Mouse (Mus musculus): ENCODE data around the gene Srrd. TPM values are rescaled to one million over a fixed set of nuclear protein-coding genes. Genes with fewer than 3 reads are reported as not detected.

The Srrd gene
- polyA plus RNA-seq, 1 experiment from 2014 or later = 21.9 TPM

DNA sequence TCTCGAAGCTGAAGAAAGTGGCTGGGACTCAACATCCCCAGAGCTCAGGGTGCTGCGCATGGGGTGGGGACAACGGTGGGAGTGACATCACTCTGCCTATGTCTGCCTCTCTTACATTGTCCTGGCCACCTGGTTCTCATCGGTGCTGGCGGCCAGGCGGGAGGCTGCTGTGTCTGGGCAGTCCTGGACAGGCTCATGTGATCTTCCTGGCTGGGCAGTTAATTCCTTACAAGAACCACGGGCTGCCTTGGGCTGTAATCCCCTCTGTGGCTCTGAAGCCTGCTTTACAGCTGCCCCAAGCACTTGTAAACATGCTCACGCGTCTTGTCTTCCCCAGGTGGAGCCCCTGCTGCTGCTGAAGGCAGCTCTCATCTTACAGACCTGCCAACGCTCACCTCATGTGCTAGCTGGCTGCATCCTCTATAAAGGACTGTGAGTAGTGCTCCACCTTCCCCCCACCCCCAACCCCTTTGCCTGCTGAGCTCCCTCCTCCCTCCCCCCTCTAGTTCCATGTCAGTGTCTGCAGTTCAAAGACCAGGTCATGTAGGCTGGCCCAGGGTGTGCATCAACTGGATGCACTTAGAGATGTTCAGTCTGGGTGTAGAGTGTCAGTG, 21.5 kb upstream of the Srrd start:
- 75% methylated on average over 10 of the region's 10 CpGs for WGBS
- no peak for DNase-seq (ENCODE audit: low spot score)
- no peak for ATAC-seq
- no peak overlapping the region for H3K9ac ChIP-seq (replicated peaks; ENCODE audit: low read depth)
- no peak overlapping the region for H3K4me2 ChIP-seq (replicated peaks; ENCODE audit: low read depth, low read length)
- peaks cover 11% of the 10 kb centered on the region for H3K36me3 ChIP-seq (ENCODE audit: insufficient read depth, low read length)
- H3K4me1 ChIP-seq (ENCODE audit: insufficient read depth, low read depth, low read length) = no peaks in the 10 kb centered on the region
- H3K27me3 ChIP-seq (replicated peaks; ENCODE audit: insufficient read depth, low read length) = no peaks in the 10 kb centered on the region
- no peak overlapping the region for H3K27ac ChIP-seq (ENCODE audit: low read length)
- H3K4me3 ChIP-seq (ENCODE audit: low read depth, low read length) = no peak overlapping the region
- no peaks in the 10 kb centered on the region for H3K9me3 ChIP-seq (ENCODE audit: low read length)
- TF ChIP-seq CTCF (IDR thresholded peaks at IDR 0.05) (no peak), EP300 (IDR thresholded peaks at IDR 0.05) (no peak)

DNA sequence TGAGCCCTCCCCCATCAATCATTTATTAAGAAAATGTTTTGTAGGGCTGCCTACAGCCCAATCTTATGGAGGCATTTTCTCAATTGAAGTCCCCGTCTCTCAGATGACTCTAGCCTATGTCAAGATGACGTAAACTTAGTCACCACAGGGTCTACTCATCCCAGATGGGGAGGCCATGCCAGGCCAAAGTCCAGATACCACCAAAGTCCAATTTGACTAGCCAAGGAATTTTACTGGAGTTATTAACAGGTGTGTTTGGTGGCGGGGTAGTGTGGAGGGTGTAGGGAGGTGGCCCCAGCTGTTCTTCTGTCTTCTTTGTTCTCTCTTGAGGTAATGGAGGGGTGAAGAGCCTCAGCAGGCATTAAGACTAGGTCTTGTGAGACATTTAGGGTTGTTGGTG, 17.2 kb upstream of the Srrd start:
- no peak for TF ChIP-seq EP300 (IDR thresholded peaks at IDR 0.05)
- TF ChIP-seq CTCF (IDR thresholded peaks at IDR 0.05) = no peak
- 96% methylated on average over 3 of the region's 3 CpGs for WGBS
- peaks cover 9% of the 10 kb centered on the region for H3K36me3 ChIP-seq (ENCODE audit: insufficient read depth, low read length)

DNA sequence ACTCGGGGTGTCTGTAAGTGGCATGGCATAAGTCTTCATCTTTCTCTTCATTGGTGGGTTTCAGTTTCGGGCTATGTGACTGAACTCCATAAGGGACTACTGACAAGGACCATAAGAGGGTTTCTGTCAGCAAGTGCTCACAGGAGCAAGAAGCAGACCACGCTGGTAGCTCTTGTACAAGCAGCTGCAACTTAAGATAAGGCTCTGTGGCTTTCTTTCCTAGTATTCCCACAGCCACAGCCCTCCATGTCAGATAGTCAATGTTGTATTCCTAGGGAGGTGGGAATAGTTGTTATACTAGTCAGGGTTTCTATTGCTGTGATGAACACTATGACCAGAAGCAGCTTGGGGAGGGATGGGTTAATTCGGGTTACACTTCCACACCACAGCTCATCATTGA, 16.7 kb upstream of the Srrd start:
- ATAC-seq (no peak), DNase-seq (ENCODE audit: low spot score) (no peak)
- H3K4me2 ChIP-seq (replicated peaks; ENCODE audit: low read depth, low read length) = no peak overlapping the region
- WGBS = 86% methylated on average over 4 of the region's 4 CpGs
- H3K27ac ChIP-seq (ENCODE audit: low read length) = no peak overlapping the region
- no peaks in the 10 kb centered on the region for H3K4me1 ChIP-seq (ENCODE audit: insufficient read depth, low read depth, low read length)
- peaks cover 10% of the 10 kb centered on the region for H3K36me3 ChIP-seq (ENCODE audit: insufficient read depth, low read length)
- TF ChIP-seq EP300 (IDR thresholded peaks at IDR 0.05) (no peak), CTCF (IDR thresholded peaks at IDR 0.05) (no peak)
- no peak overlapping the region for H3K4me3 ChIP-seq (ENCODE audit: low read depth, low read length)
- no peaks in the 10 kb centered on the region for H3K9me3 ChIP-seq (ENCODE audit: low read length)
- no peak overlapping the region for H3K9ac ChIP-seq (replicated peaks; ENCODE audit: low read depth)
- H3K27me3 ChIP-seq (replicated peaks; ENCODE audit: insufficient read depth, low read length) = no peaks in the 10 kb centered on the region

More for the DNA sequence above, 17.2 kb upstream of the Srrd start:
- no peak overlapping the region for H3K27ac ChIP-seq (ENCODE audit: low read length)
- no peak for ATAC-seq
- no peak overlapping the region for H3K9ac ChIP-seq (replicated peaks; ENCODE audit: low read depth)
- no peak for DNase-seq (ENCODE audit: low spot score)
- no peak overlapping the region for H3K4me3 ChIP-seq (ENCODE audit: low read depth, low read length)
- no peaks in the 10 kb centered on the region for H3K9me3 ChIP-seq (ENCODE audit: low read length)
- no peaks in the 10 kb centered on the region for H3K27me3 ChIP-seq (replicated peaks; ENCODE audit: insufficient read depth, low read length)
- H3K4me2 ChIP-seq (replicated peaks; ENCODE audit: low read depth, low read length) = no peak overlapping the region
- no peaks in the 10 kb centered on the region for H3K4me1 ChIP-seq (ENCODE audit: insufficient read depth, low read depth, low read length)

DNA sequence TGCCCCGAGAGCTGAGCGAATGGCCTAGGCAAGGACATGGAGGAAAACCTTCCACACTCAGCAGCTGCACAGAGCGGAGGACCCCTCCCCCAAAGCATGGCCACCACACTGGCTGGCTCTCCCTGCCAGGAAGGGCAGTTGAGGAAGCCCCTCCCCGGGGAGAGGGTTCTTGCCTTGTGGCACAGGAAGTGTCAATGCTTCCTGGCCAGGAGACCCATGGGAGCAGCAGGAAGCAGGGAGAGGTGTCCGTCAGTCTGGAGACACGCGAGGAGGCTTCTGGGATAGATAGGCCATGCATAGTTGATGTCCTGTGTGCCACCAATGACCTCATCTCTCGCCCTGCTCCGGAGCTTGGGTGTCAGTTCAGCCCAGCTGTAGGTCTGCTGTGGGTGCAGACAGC, 13.5 kb upstream of the Srrd start:
- DNase-seq (ENCODE audit: low spot score) (peak; percentile 5), ATAC-seq (peak; percentile 59)
- Histone ChIP-seq H3K27ac (ENCODE audit: low read length) (no peak overlapping the region), H3K4me1 (ENCODE audit: insufficient read depth, low read depth, low read length) (no peaks in the 10 kb centered on the region), H3K27me3 (replicated peaks; ENCODE audit: insufficient read depth, low read length) (no peaks in the 10 kb centered on the region), H3K9ac (replicated peaks; ENCODE audit: low read depth) (no peak overlapping the region), H3K4me2 (replicated peaks; ENCODE audit: low read depth, low read length) (no peak overlapping the region), H3K4me3 (ENCODE audit: low read depth, low read length) (no peak overlapping the region), H3K9me3 (ENCODE audit: low read length) (no peaks in the 10 kb centered on the region), H3K36me3 (ENCODE audit: insufficient read depth, low read length) (peaks cover 18% of the 10 kb centered on the region)
- 81% methylated on average over 9 of the region's 9 CpGs for WGBS
- TF ChIP-seq CTCF (IDR thresholded peaks at IDR 0.05) = no peak
- no peak for TF ChIP-seq EP300 (IDR thresholded peaks at IDR 0.05)

DNA sequence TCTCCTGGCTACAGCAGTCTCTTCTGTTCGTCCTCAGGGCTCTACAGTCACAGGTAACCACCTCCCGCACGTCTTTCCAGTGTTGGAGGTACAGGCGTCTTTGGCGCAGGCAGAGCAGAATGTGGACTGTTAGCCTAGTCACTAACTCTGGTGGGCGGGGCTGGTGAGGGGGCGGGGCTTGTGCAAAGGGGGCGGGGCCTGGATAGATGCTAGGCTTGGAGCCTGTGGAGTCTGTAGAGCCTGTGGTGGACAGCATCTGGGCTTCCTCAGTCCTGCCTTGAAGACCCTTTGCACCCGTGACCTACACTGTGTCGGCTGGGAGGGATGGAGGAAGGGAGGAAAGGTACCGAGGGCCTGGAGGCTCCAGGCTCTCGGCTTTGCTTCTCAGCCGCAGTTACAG, 13.1 kb upstream of the Srrd start, which contains the start of gene Gm6583:
Gene Gm6583, minus strand, starts transcription at position 124 of the 400 bp plus-strand sequence.
- DNase-seq (ENCODE audit: low spot score) = no peak
- Histone ChIP-seq H3K4me3 (ENCODE audit: low read depth, low read length) (no peak within 1 kb of the TSS), H3K27ac (ENCODE audit: low read length) (no peak within 1 kb of the TSS), H3K4me1 (ENCODE audit: insufficient read depth, low read depth, low read length) (no peaks in the 10 kb centered on the region), H3K9ac (replicated peaks; ENCODE audit: low read depth) (no peak within 1 kb of the TSS), H3K4me2 (replicated peaks; ENCODE audit: low read depth, low read length) (no peak within 1 kb of the TSS), H3K27me3 (replicated peaks; ENCODE audit: insufficient read depth, low read length) (no peaks in the 10 kb centered on the region), H3K9me3 (ENCODE audit: low read length) (no peaks in the 10 kb centered on the region), H3K36me3 (ENCODE audit: insufficient read depth, low read length) (peaks cover 18% of the 10 kb centered on the region)
- no peak for TF ChIP-seq CTCF (IDR thresholded peaks at IDR 0.05)
- no peak for TF ChIP-seq EP300 (IDR thresholded peaks at IDR 0.05)
- ATAC-seq = peak; percentile 53
- 58% methylated on average over 13 of the region's 13 CpGs for WGBS

DNA sequence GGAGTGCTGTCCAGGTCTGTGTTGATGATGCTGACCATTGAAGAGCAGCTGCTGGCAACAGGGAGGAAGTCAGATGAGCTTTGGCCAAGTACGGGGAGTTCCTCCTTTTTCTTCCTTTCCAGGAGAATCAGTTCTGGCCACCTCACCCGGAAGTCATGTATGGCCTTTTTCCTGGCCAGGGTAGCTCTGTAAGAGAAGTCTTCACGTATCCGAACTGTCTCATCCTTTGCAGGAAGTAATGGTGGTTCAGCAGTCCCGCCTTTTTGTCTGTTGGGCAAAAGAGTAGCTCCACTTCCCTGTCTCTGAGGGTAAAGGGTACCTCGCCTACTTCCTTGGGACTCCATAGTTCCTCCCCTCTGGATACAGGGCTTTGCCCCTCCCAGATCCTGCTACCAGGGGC, 12.7 kb upstream of the Srrd start:
- Histone ChIP-seq H3K36me3 (ENCODE audit: insufficient read depth, low read length) (peaks cover 20% of the 10 kb centered on the region), H3K27me3 (replicated peaks; ENCODE audit: insufficient read depth, low read length) (no peaks in the 10 kb centered on the region), H3K4me2 (replicated peaks; ENCODE audit: low read depth, low read length) (no peak overlapping the region), H3K27ac (ENCODE audit: low read length) (no peak overlapping the region), H3K4me3 (ENCODE audit: low read depth, low read length) (no peak overlapping the region), H3K9ac (replicated peaks; ENCODE audit: low read depth) (no peak overlapping the region), H3K9me3 (ENCODE audit: low read length) (no peaks in the 10 kb centered on the region), H3K4me1 (ENCODE audit: insufficient read depth, low read depth, low read length) (no peaks in the 10 kb centered on the region)
- 75% methylated on average over 6 of the region's 6 CpGs for WGBS
- TF ChIP-seq CTCF (IDR thresholded peaks at IDR 0.05) = no peak
- no peak for TF ChIP-seq EP300 (IDR thresholded peaks at IDR 0.05)
- peak; percentile 44 for DNase-seq (ENCODE audit: low spot score)
- peak; percentile 22 for ATAC-seq
